Mouse (Mus musculus) neural tube, embryonic 12.5 days (tissue): ENCODE measurements around the gene Gm20388. TPM values are rescaled to one million over a fixed set of nuclear protein-coding genes. Genes with fewer than 3 reads are reported as not detected.

Experiments
- ATAC-seq: fragments of 200-750 bp; cut with Nextera tagmentation; 2 replicates; pipeline ENCODE4 v1.8.0; 2017; ENCODE audit warnings: low read depth, mild to moderate bottlenecking, moderate TSS enrichment, moderate library complexity; ENCODE audit not compliant: low FRiP score
- H3K27ac ChIP-seq: fragments of 300-500 bp; sonication (generic); 2 replicates; pipeline ENCODE4 v1.5.1; 2016
- H3K27me3 ChIP-seq: fragments of 300-500 bp; sonication (generic); replicated peaks from 2 replicates; pipeline ENCODE4 v1.6.1; 2016; ENCODE audit warnings: mild to moderate bottlenecking
- H3K36me3 ChIP-seq: fragments of 300-500 bp; sonication (generic); 2 replicates; pipeline ENCODE4 v1.6.1; 2016; ENCODE audit warnings: mild to moderate bottlenecking
- H3K4me1 ChIP-seq: fragments of 300-500 bp; sonication (generic); 2 replicates; pipeline ENCODE4 v1.6.1; 2016
- H3K4me2 ChIP-seq: fragments of 300-500 bp; sonication (generic); replicated peaks from 2 replicates; pipeline ENCODE4 v1.6.1; 2016; ENCODE audit warnings: mild to moderate bottlenecking
- H3K4me3 ChIP-seq: fragments of 300-500 bp; sonication (generic); 2 replicates; pipeline ENCODE4 v1.5.1; 2016
- H3K9ac ChIP-seq: fragments of 300-500 bp; sonication (generic); 2 replicates; pipeline ENCODE4 v1.6.1; 2016; ENCODE audit warnings: mild to moderate bottlenecking
- H3K9me3 ChIP-seq: fragments of 300-500 bp; sonication (generic); 2 replicates; pipeline ENCODE4 v1.6.1; 2016; ENCODE audit warnings: mild to moderate bottlenecking
- WGBS: fragments of 180-500 bp; shearing (Covaris S2); methylation state at CpG from one replicate; pipeline ENCODE4 v1.1.7; 2016; 5-methylcytosine and 5-hydroxymethylcytosine counted together
- polyA plus RNA-seq: library from polyadenylated mRNA; unstranded; fragments of >200 nt; fragmentation: Nextera tagmentation; extraction: Ambion mirVana; gene quantifications from 2 replicates; pipeline ENCODE4 v1.2.1, GENCODE M21; 2016

The Gm20388 gene
- polyA plus RNA-seq, 1 experiment from 2014 or later, result not detected

GRCm38 (mm10) chr8:121280414-121280813 is 1369.8 kb downstream of the Gm20388 start:
- Histone ChIP-seq H3K4me3 (no peak overlapping the region), H3K4me1 (peaks cover 10% of the 10 kb centered on the region), H3K9ac (no peak overlapping the region), H3K36me3 (no peaks in the 10 kb centered on the region), H3K4me2 (no peak overlapping the region), H3K27me3 (no peaks in the 10 kb centered on the region), H3K9me3 (no peaks in the 10 kb centered on the region), H3K27ac (no peak overlapping the region)
- ATAC-seq, result no peak
- WGBS, result 62% methylated on average over 9 of the region's 9 CpGs

DNA sequence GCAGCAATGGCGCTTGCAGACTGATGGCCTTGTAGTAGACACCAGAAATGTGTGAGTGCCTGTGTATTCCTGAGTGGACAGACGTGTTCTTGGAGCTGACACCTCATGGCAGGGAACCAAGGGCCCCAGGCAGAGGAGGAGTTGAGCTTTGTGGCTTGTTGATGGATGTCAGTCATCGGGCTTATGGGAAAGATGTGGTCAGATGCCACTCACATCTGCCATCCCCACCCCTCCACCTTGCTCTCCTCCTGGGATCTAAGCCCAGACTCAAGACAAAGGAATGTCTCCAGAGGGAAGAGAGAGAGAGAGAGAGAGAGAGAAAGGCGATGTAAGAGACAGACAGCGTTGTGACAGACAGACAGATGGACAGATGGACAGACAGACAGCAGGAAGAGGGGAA is 1378.7 kb downstream of the Gm20388 start:
- WGBS, result 86% methylated on average over 5 of the region's 5 CpGs

GRCm38 (mm10) chr8:121290547-121290946 is 1379.9 kb downstream of the Gm20388 start:
- Histone ChIP-seq H3K4me2 (no peak overlapping the region), H3K9ac (no peak overlapping the region), H3K9me3 (no peaks in the 10 kb centered on the region), H3K4me3 (no peak overlapping the region), H3K27ac (no peak overlapping the region), H3K27me3 (no peaks in the 10 kb centered on the region), H3K36me3 (no peaks in the 10 kb centered on the region), H3K4me1 (peaks cover 31% of the 10 kb centered on the region)
- no peak for ATAC-seq
- 49% methylated on average over 17 of the region's 17 CpGs for WGBS

More for the DNA sequence above, 1378.7 kb downstream of the Gm20388 start:
- Histone ChIP-seq H3K9ac (no peak overlapping the region), H3K4me2 (no peak overlapping the region), H3K4me1 (peaks cover 23% of the 10 kb centered on the region), H3K36me3 (no peaks in the 10 kb centered on the region), H3K9me3 (no peaks in the 10 kb centered on the region), H3K27ac (no peak overlapping the region), H3K27me3 (no peaks in the 10 kb centered on the region), H3K4me3 (no peak overlapping the region)
- ATAC-seq, result no peak

GRCm38 (mm10) chr8:121293418-121293817 is 1382.8 kb downstream of the Gm20388 start:
- no peaks in the 10 kb centered on the region for H3K27me3 ChIP-seq
- 86% methylated on average over 10 of the region's 10 CpGs for WGBS
- H3K9ac ChIP-seq, result no peak overlapping the region
- H3K4me2 ChIP-seq, result no peak overlapping the region
- H3K36me3 ChIP-seq, result no peaks in the 10 kb centered on the region
- H3K4me3 ChIP-seq, result no peak overlapping the region
- ATAC-seq, result no peak
- peaks cover 35% of the 10 kb centered on the region for H3K4me1 ChIP-seq
- no peak overlapping the region for H3K27ac ChIP-seq
- H3K9me3 ChIP-seq, result no peaks in the 10 kb centered on the region

- Histone ChIP-seq H3K4me2 (peak overlapping the region; percentile 27; the same call in 1 of the 2 replicates), H3K36me3 (no peaks in the 10 kb centered on the region), H3K4me3 (no peak overlapping the region), H3K27me3 (no peaks in the 10 kb centered on the region), H3K9ac (no peak overlapping the region), H3K27ac (no peak overlapping the region), H3K9me3 (no peaks in the 10 kb centered on the region), H3K4me1 (peaks cover 35% of the 10 kb centered on the region)
- 23% methylated on average over 29 of the region's 29 CpGs for WGBS
- 0 out of 2 replicates have a peak, but pooled peaks have one; percentile 34 for ATAC-seq
Measured at GRCm38 (mm10) chr8:121294234-121295108, 1383.8 kb downstream of the Gm20388 start.

- Histone ChIP-seq H3K36me3 (no peaks in the 10 kb centered on the region), H3K4me3 (no peak overlapping the region), H3K4me1 (peaks cover 46% of the 10 kb centered on the region), H3K27ac (no peak overlapping the region), H3K9ac (no peak overlapping the region), H3K4me2 (no peak overlapping the region; the same call in 1 of the 2 replicates), H3K27me3 (no peaks in the 10 kb centered on the region), H3K9me3 (no peaks in the 10 kb centered on the region)
- no peak for ATAC-seq
- WGBS, result 85% methylated on average over 7 of the region's 7 CpGs
Measured at GRCm38 (mm10) chr8:121296082-121296481, 1385.4 kb downstream of the Gm20388 start.

DNA sequence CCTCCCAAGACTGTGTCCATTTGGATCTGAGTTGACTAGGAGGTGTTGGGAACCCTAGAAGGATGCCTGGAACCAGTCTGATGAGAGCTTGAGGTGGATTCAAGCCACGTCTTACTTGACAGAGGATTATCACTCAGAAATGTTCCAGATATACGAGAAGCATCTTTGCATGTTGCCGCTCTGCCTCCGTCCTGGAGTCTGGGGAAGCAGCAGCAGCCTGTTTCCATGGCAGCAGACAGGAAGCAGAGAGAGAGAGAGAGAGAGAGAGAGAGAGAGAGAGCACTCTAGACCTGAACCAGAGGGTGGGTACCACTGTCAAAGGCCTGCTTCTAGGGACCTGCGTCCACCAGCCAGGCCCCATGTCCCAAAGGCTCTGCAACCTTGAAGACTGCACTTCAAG is 1386.0 kb downstream of the Gm20388 start:
- Histone ChIP-seq H3K9me3 (no peaks in the 10 kb centered on the region), H3K36me3 (no peaks in the 10 kb centered on the region), H3K27ac (no peak overlapping the region), H3K4me3 (no peak overlapping the region), H3K27me3 (no peaks in the 10 kb centered on the region), H3K4me2 (no peak overlapping the region; the same call in 1 of the 2 replicates), H3K9ac (no peak overlapping the region), H3K4me1 (peaks cover 51% of the 10 kb centered on the region)
- WGBS, result 46% methylated on average over 5 of the region's 5 CpGs
- ATAC-seq, result no peak

DNA sequence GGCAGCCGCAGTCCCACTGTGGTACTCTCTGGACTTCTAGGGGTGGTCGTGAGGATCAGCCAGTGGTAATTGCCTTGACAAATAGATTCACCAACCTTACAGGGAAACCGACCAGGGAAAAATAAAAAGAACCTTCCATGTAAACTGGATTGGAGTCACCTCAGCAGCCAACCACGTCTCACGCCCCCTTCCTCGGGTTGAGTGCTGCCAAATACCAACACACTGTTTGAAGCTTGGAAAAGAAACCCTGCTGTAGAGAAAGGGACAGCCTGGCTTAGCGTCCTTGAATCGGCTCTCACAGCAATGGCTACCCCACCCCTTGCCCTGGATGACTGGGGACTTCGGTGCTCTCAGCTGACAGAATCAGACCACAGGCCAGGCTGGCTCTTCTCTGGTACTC is 1386.7 kb downstream of the Gm20388 start:
- no peak overlapping the region for H3K9ac ChIP-seq
- H3K36me3 ChIP-seq, result no peaks in the 10 kb centered on the region
- no peak overlapping the region for H3K4me3 ChIP-seq
- peaks cover 58% of the 10 kb centered on the region for H3K4me1 ChIP-seq
- WGBS, result 65% methylated on average over 9 of the region's 9 CpGs
- H3K27me3 ChIP-seq, result no peaks in the 10 kb centered on the region
- no peak overlapping the region for H3K4me2 ChIP-seq
- H3K27ac ChIP-seq, result no peak overlapping the region
- ATAC-seq, result no peak
- H3K9me3 ChIP-seq, result no peaks in the 10 kb centered on the region

DNA sequence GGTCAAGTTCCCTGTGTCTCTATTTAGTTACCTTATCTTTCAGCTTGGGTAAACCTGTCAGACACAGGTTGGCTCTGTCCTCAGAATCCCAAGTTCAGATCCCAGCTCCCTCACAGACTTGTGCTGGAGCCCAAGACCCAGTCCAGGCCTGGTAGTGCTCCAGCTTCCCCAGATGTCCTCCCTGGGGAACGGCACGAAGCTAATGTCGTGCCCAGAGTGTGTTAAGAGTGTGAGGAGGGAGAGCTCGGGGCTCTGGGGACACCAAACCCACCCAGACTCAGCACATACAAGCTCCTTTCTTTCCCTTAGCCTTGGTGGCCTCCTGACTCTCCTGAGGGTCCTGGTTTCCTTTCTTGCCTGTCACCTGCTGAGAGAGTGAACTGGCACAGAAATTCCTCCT is 1389.4 kb downstream of the Gm20388 start:
- Histone ChIP-seq H3K36me3 (no peaks in the 10 kb centered on the region), H3K4me3 (no peak overlapping the region), H3K27me3 (no peaks in the 10 kb centered on the region), H3K9me3 (no peaks in the 10 kb centered on the region), H3K4me1 (peaks cover 46% of the 10 kb centered on the region), H3K9ac (no peak overlapping the region), H3K27ac (no peak overlapping the region), H3K4me2 (no peak overlapping the region)
- no peak for ATAC-seq
- WGBS, result 42% methylated on average over 4 of the region's 4 CpGs

DNA sequence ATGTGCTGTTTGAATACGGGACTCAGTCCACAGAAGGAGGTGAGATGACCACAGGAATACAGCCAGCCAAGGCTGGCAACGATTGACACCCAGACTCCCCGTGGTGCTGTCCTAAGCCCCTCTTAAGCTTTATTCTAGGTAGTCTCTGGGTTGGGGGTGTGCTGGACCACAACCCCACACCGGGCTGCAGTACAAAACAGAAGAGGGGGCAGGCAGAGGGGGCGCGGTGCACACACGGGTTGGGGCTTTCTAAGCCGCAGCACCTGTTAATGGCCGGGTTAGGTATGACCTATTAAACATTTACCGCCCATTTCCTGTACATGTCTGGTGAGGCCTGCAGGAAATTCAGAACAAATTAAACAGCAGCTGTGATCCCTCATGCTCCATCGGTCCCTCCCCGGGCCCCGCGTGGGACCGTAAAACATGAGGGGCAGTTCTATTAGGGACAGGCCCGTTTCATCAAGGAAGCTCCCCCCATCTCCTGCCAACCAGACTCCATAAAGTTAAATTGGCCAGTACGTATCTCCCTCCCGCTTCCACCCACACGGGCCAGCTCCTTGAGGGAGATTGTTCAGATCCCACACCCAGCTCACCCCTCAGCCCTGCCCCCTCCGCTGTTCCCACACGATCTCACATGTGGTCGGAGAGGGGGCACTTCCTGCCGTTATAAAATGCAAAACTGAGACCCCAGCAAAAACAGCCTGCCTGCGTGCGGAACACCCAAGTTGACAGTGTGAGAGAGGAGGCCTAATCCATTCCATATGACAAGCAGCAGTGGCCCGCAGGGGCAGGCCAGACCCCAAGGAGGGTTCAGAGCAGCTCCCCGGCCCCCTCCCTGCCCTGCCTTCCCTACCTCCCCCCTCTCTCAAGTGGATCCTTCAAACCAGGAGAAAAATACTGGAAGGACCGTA is 1390.1 kb downstream of the Gm20388 start:
- no peaks in the 10 kb centered on the region for H3K27me3 ChIP-seq
- no peaks in the 10 kb centered on the region for H3K9me3 ChIP-seq
- ATAC-seq, result peak; percentile 69
- WGBS, result 13% methylated on average over 28 of the region's 28 CpGs
- H3K4me1 ChIP-seq, result peaks cover 44% of the 10 kb centered on the region
- H3K27ac ChIP-seq, result no peak overlapping the region
- peak overlapping the region; percentile 15; the same call in 1 of the 2 replicates for H3K4me3 ChIP-seq
- H3K36me3 ChIP-seq, result no peaks in the 10 kb centered on the region
- H3K4me2 ChIP-seq, result peak overlapping the region; percentile 48
- peak overlapping the region; percentile 33; the same call in 1 of the 2 replicates for H3K9ac ChIP-seq

- no peaks in the 10 kb centered on the region for H3K9me3 ChIP-seq
- WGBS, result 4% methylated on average over 15 of the region's 15 CpGs
- no peaks in the 10 kb centered on the region for H3K36me3 ChIP-seq
- peaks cover 39% of the 10 kb centered on the region for H3K4me1 ChIP-seq
- peak overlapping the region; percentile 15; the same call in 1 of the 2 replicates for H3K4me3 ChIP-seq
- no peaks in the 10 kb centered on the region for H3K27me3 ChIP-seq
- peak overlapping the region; percentile 37; the same call in 1 of the 2 replicates for H3K27ac ChIP-seq
- 0 out of 2 replicates have a peak overlapping the region, but pooled peaks have one; percentile 33 for H3K9ac ChIP-seq
- ATAC-seq, result peak; percentile 52
- peak overlapping the region; percentile 48 for H3K4me2 ChIP-seq
Measured at GRCm38 (mm10) chr8:121301431-121301830, 1390.8 kb downstream of the Gm20388 start.
